Mouse (Mus musculus) liver, embryonic 14.5 days (tissue): ENCODE data around the gene Gdf9.

Source experiments
- CTCF ChIP-seq: IDR thresholded peaks from 2 replicates; pipeline ENCODE4 v1.5.1; 2016; ENCODE audit warnings: antibody characterized with exemption, low read depth, control low read depth
- EP300 ChIP-seq: IDR thresholded peaks from 2 replicates; pipeline ENCODE4 v1.6.1; 2016; ENCODE audit warnings: antibody characterized with exemption, low read depth

- TF ChIP-seq CTCF: no peak
- TF ChIP-seq EP300: no peak
Measured at GRCm38 (mm10) chr11:53448529-53448928, 17.7 kb downstream of the Gdf9 start.
